Mouse (Mus musculus) mouse embryonic stem cell (cell line): ENCODE measurements around the gene Rabgef1.

Experiments used
- in situ Hi-C, 2 experiments: fragments of 300-500 bp; cut with MboI; formaldehyde crosslinking; loops; 1 replicate in 1 of 2; 3 replicates in 1 of 2; pipeline ENCODE4 v1.14.3; 2019 to 2020; ENCODE audit warnings: low sequenced_read_pairs in 2 of 2, low pct_unique_long_range_greater_than_20kb in 1 of 2, mixed read lengths in 1 of 2; ENCODE audit not compliant: unreplicated experiment in 1 of 2

The Rabgef1 gene

GRCm38 (mm10) chr5:130171423-130171954 is at the start of gene Rabgef1:
TSS of gene Rabgef1 (plus strand) at chr5:130171798.
- in situ Hi-C loops = no loop called here

GRCm38 (mm10) chr5:130122355-130122754 is 49.2 kb upstream of the Rabgef1 start:
- in situ Hi-C loops = no loop called here

- in situ Hi-C loops = no loop called here
Observed at GRCm38 (mm10) chr5:130124271-130124670, 47.3 kb upstream of the Rabgef1 start.

GRCm38 (mm10) chr5:130128686-130129523 is 42.7 kb upstream of the Rabgef1 start:
- in situ Hi-C loops = no loop called here

- in situ Hi-C loops = no loop called here
Observed at GRCm38 (mm10) chr5:130129524-130129793, 42.1 kb upstream of the Rabgef1 start.

- in situ Hi-C loops = loop anchor here in 1 of 2 experiments (5.0 kb wide), 1 partner anchor 54 kb away; no protein-coding TSS in a partner anchor
Observed at GRCm38 (mm10) chr5:130136597-130136996, 35.0 kb upstream of the Rabgef1 start.

GRCm38 (mm10) chr5:130139393-130139792 is 32.2 kb upstream of the Rabgef1 start:
- in situ Hi-C loops = loop anchor here in 1 of 2 experiments (5.0 kb wide), 1 partner anchor 57 kb away; no protein-coding TSS in a partner anchor

- in situ Hi-C loops = no loop called here
Observed at GRCm38 (mm10) chr5:130141138-130141537, 30.5 kb upstream of the Rabgef1 start.

GRCm38 (mm10) chr5:130142041-130142440 is 29.6 kb upstream of the Rabgef1 start:
- in situ Hi-C loops = no loop called here

- in situ Hi-C loops = no loop called here
Observed at GRCm38 (mm10) chr5:130143101-130143500, 28.5 kb upstream of the Rabgef1 start.

- in situ Hi-C loops = no loop called here
Observed at GRCm38 (mm10) chr5:130143977-130144333, 27.6 kb upstream of the Rabgef1 start.

GRCm38 (mm10) chr5:130144334-130145312 is 27.0 kb upstream of the Rabgef1 start, which contains the start of gene Kctd7:
TSS of gene Kctd7 (plus strand) at chr5:130144861.
- in situ Hi-C loops = no loop called here

- in situ Hi-C loops = no loop called here
Observed at GRCm38 (mm10) chr5:130145961-130146360, 25.6 kb upstream of the Rabgef1 start.

- in situ Hi-C loops = no loop called here
Observed at GRCm38 (mm10) chr5:130149726-130150310, 21.8 kb upstream of the Rabgef1 start.

- in situ Hi-C loops = no loop called here
Observed at GRCm38 (mm10) chr5:130154286-130154685, 17.3 kb upstream of the Rabgef1 start.

- in situ Hi-C loops = no loop called here
Observed at GRCm38 (mm10) chr5:130158545-130158944, 13.1 kb upstream of the Rabgef1 start.

- in situ Hi-C loops = no loop called here
Observed at GRCm38 (mm10) chr5:130159761-130160201, 11.8 kb upstream of the Rabgef1 start.

- in situ Hi-C loops = no loop called here
Observed at GRCm38 (mm10) chr5:130163670-130164069, 7.9 kb upstream of the Rabgef1 start.

- in situ Hi-C loops = no loop called here
Observed at GRCm38 (mm10) chr5:130165213-130165612, 6.4 kb upstream of the Rabgef1 start.
